Mouse (Mus musculus): ENCODE data around the gene Uap1.
"Not testable (repeated sequence)": the region's sequence is repeated elsewhere in the genome, so short reads cannot be mapped to it uniquely, and the experiment has no call there.

The Uap1 gene

DNA sequence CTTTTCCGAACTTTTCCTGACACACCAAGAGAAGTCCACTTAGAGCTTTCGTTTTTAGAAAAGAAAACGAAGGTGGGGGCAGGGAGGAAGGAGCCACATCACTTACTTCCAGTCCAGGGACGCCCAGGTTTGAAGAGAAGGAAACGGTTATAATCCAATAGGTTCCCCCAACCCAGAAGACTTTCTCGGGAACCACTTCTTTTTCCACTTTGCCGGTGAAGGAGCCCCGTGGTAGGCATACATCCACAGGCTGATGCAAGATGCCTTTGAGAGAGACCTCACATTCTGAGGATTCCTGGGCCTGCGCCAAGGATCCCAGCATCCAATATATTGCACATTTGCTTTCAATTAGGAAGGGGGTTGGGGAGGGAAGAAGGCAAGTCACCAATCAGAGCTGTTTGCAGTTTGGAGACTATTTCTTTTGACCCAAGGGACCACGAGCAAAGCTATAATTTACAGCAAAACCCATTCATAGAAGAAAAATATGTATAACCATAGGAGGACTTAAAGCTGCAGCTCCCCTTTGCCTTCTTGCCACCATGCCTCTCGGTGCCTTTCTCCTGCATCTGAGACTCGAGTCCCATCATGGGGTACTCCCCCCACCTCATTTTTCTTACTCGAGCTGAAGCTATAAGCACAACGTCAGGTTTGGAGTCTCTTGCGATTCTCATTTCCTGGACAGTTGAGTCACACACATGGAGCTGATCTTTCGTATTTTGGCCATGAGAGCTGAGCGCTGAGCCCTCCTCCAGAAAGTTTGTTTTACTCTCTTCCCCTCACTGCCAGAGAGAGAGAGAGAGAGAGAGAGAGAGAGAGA lies 64.0 kb downstream of the Uap1 start, which contains the start of gene Ddr2:
Gene Ddr2 (minus strand): TSS at position 247 of the 817 bp plus-strand sequence.
- DNase-seq, result peak; percentile 15

DNA sequence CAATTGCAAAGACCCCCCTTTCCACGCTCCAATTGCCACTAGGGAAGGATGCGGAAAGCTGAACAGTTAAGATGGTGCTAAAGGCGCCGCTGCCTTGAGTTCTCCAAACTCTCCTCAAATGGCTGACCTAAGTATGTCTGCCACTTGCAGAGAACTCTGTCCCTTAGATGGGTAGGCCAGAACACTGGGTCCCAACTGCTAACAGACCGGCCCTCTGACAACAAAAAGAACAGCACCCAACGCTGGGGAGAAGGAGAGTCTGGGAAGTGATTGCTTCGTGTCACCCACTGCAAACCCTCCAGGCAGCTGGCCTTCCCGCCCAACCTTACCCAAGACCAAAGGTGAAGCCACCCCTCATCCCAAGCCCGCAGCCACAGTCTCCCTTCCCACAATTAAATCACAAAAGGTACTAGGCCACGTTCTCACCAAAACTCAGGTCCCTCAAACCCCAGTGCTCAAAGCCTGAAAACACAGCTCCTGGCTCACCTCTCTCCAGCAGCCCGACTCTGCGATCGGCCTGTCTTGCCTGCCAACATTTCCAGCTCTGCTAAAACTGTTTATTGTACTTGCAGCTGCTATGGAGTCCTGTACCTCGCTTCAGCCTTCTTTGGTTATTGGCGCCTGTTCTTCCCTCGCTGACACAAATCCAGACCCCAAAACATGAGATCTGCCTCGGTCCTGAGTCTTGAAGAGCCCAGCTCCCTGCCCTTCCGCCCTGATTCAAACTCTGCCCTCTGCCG lies 64.8 kb downstream of the Uap1 start:
- no peak for DNase-seq

DNA sequence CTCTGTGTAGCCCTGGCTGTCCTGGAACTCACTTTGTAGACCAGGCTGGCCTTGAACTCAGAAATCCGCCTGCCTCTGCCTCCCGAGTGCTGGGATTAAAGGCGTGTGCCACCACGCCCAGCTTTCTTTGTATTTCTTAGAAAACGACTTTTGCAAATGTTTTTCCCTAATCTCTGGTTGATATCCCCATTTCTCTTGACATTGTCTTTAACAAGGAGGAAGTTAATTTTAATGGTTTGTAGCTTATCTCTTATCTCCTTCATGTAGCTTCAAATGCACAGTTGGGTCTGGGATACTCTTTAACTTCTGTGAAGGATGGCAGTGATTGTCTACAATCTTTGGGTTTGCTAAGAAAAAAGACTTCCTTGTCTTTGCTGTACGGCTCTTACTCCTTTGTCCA lies 71.9 kb downstream of the Uap1 start:
- DNase-seq, result not testable (repeated sequence)

All from cerebellum, adult 11-12 months (tissue).